Mouse (Mus musculus): ENCODE measurements at regions not wholly inside any gene's neighbourhood (a gene's known extent, or its start where the extent isn't known, plus 50 kb on each side); places are given as distances from the start of the nearest gene placed in this dataset.

DNA sequence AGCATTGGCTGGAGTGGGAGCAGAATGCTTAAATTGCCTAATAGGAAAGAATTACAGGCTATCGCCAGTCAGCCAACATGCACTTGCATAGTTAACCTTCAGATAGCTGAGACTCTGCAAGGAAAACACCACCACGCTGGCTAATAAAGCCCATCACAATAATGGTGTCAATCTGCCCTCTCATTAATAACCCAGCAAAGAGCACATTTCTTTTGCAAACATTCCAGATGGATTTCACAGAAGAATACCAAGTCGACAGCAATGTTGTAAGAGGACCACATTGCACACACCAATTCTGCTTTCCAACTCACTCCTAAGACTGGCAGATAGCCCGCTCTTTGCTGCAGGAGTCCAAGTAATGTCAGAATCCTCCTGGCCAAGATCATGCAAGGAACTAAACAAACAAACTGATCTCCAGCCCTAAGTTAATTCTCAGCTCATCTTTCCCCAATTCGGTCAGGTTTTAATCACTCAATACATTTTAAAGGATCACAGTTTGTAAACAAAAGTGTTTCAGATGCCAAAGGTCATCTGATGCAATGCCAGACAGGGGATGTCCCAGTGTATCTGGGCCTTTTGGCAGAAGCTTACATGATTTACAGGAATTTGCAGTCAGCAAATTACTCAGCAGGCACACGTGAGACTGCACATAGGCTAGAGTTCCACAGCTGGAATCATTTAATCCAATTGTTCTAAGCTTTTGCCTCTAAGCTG is 198.4 kb downstream of the Klf6 start:
- DNase-seq (ENCODE audit: low read depth, low spot score), result no peak

DNA sequence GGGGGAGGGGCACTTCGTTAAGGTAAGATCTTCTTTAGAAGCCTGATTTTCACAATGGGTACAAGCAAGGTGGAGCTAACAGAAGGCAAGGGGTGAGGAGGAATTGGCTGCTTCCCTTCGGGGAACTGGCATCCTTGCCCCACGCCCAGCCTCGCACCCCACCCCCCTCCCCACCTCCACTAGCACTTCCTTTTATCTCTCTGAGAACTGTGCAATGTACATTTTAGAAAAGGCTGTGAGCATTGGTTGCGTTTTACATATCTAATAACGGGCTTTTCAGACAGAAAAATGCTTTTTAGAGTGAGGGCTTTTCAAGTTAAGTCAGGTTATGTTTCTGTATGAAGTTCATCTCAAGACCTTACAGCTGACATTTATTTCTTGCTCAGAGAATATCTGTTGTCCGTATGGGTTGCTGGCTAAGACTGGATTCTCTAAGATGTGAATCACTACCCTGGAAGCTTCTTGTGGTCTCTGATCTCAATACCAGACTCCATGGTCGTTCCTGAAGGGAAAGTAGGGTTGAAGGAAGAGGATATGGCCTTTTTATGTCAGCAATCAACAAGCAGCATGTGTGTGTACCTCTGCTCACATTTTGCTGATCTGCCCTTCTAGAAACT is 199.1 kb downstream of the Klf6 start:
- no peak for DNase-seq (ENCODE audit: low read depth, low spot score)

DNA sequence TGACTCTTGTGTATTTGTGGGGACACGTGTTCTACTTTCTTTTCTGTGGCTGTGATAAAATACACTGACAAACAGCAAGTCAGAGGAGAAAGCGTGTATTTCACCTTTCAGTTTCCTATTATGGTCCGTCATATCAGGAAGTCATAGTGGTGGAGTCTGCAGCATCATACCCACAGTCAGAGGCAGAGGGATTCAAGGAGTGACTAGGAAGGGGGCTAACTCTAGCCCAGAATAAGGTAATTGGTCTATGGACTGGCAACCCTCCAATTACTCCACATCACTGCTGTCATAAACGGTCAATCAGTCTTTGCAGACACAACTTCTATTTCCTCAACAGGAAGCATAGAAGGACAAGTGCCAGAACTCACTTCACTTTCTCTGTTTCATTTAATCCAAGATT is 201.0 kb downstream of the Klf6 start:
- no peak for DNase-seq (ENCODE audit: low read depth, low spot score)

DNA sequence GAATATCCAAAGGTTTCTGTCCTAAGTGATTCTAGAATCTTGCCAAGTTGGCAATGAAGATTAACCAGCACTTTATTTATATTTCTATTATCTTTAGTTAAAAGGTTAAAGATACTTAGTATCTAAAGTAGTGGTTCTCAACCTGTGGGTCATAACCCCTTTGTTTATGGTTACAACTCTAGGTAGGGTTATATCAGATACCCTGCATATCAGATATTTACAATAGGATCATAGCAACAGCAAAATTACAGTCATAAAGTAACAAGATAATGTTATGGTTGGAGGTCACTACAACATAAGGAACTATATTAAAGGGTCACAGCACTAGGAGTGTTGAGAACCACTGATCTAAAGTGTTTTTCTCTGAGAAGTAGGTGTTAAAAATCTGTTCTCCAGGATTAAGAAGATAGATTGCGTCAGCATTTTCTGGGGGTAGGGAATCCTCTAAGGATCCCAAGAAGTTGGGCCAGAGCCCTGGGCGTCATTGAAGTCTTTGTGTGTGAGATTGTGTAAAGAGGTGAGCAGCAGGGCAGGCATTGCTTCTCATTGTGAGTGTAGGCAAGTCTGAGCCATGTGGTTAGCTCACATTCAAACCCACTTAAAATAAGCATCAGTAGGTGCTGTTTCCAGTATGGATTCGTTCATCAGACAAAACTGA is 201.6 kb downstream of the Klf6 start:
- DNase-seq (ENCODE audit: low read depth, low spot score), result no peak

DNA sequence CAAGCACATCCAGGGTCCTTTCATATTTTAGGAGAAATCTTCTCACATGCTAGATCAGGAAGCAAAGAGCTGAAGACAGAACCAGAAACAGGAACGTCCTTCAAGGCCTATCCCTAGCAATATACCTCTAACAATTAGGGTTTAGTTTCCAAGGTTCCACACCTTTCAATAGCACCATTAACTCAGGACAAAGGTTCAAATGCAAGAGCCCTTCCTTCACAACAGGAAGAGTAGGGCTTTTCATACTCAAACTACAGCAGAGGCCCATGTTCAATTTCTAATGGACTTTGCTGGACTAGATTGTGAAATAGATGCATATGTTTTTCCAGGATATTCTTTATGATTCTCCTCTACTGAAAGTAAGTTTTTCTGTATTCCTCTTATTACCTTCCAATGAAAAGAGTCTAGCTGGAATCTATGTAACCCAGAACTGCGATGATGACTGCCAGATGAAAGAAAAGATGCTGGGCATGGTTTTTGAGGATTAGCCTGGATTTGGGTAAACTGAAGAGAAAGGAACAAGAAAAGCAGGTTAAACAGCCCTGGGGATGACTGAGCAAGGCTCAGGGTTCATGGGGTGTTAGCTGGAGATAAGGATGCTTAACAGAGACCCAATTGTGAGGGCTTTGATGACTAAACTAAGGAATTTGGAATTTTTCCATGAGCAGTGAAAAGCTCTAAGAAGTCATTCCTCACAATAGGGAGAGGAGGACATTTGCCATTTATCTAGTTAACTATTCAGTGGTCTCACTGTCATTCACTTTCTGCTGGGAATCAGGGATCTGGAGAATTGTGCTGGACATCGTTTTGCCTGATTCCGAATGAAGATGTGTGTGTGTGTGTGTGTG is 215.9 kb downstream of the Klf6 start:
- no peak for DNase-seq (ENCODE audit: low read depth, low spot score)

DNA sequence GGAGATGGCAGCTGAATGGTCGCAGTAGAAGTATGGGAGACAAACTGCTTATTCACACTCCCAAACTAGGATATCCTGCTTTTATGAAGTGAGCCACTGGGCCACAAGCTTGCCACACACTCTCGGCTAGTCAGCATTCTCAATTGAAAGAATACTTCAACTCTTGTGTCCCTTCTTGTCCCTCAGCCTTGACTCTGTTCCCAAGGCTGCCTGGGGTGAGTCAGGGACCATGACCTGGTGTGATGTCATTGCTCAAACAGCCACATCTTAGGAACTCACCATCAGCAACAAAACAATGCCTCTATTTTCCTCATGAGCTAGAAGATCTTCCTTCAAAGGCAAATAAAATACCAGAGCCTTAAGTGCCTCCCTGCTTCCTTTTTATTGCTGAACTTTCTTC is 224.6 kb downstream of the Klf6 start:
- no peak for DNase-seq (ENCODE audit: low read depth, low spot score)

DNA sequence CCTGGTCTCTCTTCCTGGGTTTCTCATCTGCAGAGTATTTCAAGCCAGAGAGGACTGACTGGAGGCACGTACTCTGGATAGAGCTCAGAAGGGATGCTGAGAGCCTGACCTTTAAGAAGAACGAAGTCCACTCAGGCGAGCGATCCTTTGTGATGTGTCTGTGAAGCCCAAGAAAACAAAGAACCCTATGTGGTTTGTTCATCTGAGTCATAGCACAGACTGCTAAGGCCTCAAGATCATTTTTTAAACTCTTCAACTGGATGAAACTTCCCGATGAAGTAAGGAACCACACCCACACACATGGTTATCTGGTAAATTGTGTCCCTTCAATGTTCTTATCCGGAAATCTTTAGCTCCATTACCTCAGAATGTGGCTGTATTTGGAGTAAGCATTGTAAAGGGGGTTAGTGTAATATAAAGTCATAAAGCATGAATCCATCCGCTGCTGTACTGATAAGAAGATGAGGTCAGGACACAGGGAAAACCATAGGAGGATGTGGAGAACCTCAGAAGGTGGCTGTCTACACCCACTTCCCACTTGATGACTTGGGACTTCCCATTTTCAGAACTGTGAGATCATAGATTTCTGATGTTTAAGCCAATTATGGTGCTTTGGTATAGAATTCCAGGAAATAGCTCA is 247.9 kb downstream of the Klf6 start:
- no peak for DNase-seq (ENCODE audit: low read depth, low spot score)

DNA sequence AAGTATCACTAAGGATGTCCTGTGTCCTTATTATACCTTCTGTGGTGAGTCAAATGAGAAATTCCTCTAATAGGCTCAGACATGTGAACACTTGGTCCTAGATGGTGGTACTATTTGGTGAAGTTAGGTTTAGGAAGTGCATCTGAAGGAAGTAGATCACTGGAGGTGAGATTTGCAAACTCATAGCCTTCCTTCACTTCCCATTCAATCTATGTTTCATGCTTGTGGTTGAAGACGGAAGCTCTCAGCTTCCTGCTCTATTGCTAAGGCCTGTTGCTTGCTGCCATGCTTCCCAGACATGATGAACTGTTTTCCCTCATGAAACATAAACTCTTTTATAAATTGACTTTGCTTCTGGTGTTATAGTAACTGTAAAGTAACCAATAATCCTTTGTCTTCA is 258.4 kb downstream of the Klf6 start:
- no peak for DNase-seq (ENCODE audit: low read depth, low spot score)

DNA sequence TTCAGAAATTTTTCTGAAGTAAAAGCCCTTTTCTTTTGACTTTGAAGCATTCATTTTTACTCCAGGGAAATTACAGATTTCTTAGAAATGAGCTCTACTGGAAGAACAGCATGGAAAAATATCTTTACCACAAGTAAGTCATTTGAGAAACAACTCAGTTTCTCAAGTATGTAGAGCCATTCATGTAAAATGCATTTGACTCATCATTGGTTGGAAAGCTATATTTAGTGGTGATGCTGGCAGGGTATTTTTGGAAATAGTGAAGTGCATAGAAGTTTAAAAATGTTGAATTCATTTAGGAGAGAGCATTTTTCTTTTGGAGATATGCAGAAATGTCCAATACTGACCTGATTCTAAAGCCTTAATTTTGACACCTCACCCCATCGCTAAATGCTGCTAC is 266.0 kb downstream of the Klf6 start:
- DNase-seq (ENCODE audit: low read depth, low spot score), result no peak

DNA sequence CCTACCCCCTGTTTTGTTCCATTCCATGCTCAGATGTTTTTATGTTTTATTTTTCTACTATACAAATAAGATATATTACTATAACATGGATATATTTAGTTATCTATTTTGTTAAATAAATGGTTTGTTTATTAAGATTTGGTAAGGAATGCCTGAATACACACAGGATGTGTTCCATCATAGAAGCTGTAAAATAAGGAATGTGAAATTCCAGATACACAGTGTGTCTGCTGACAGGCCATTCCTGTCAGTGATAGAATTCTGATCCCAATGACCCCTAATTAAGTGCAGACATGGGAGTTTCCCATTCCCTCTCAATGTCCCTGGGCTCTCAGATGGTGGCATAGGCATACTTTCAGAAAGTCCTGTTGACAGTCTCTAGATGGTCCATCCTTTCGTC is 267.6 kb downstream of the Klf6 start:
- DNase-seq (ENCODE audit: low read depth, low spot score), result no peak

DNA sequence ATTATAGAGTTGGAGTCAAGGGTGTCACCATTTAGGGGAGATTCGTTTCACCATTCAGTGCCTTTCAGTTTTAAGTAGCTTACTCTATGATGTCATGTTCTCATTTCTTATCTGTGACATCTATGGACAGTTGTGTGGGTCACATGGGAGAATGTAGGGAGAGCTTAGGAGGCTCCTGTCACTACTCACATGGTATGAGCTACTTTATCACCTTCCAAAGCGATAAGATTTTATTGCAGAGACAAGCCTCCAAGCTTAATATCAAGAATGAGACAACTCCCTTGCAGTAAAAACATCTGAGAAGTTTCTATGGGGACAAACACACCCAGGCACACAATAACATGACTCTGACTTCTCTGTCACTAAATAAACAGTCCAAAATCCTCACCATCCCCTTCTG is 270.1 kb downstream of the Klf6 start:
- DNase-seq (ENCODE audit: low read depth, low spot score), result no peak

DNA sequence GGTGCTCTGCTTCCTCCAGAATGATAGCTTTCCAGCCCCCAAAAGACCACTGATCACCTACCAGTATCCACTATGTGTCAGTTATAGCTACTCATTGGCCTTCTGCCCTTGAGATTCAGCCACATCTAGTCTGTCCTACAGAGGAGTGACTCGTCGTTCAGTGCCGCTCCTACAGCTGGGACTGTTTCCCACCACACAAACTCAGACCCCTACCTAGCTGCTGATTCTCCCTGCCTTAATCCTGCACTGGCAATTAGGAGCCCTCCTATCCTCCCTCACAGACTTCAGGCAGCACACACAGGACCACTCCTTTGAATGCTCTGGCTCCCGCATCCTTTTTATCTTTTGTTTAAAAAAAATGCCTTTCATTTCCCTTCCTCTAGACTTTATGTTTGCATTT is 275.9 kb downstream of the Klf6 start:
- no peak for DNase-seq (ENCODE audit: low read depth, low spot score)

DNA sequence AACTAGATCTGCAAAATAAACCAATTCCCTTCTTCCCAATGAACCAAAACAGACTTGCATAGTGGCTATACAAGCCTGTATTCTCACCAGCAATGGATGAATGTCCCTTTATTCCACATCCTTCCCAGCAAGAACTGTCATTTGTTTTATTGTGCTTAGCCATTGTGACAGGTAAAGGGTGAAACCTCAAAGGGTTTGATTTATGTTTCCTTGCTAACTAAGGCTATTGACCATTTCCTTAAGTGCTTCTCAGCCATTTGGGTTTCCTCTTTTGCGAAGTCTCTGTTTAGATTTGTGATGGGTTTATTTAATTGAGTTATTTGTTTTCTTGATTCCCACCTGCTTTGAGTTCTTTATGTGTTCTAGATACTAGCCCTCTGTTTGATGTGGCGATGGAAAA is 281.5 kb downstream of the Klf6 start:
- no peak for DNase-seq (ENCODE audit: low read depth, low spot score)

DNA sequence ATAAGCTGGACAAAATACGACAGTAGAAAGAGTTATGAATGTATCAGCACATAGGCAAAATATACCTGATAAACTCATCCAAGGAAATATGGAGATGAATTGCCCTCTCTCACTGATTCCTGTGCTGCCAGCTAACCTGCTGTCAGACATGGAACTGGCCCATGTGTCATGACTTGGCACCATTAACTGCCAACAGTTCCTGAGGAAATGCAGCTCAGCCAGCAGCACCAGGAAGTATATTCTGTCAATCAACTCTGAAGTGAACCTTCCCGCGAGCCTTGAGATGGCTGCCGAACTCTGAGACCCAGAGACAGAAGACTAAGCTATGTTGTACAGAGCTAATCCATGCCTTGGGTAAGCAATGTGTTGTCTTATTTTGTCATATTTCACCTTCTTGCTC is 292.4 kb downstream of the Klf6 start:
- DNase-seq (ENCODE audit: low read depth, low spot score), result no peak

DNA sequence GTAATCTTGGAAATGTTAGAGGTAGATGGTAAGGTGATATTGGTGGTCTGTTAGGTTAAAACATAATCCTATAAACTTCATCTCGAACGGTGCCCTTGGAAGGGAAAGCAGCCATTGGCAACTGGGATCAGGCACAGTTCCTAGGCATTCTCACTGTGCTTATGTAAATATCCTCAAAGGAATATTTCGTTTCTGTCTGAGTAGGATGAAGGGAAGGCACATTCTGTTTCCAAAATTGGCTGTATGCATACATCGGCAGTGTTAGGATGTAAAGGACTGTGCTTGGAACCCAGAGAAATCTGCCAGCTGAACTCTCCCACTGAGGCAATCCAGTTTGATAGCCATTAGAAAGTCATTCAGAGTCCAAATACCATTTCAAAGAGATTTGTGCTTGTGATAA is 294.9 kb downstream of the Klf6 start:
- DNase-seq (ENCODE audit: low read depth, low spot score), result no peak

DNA sequence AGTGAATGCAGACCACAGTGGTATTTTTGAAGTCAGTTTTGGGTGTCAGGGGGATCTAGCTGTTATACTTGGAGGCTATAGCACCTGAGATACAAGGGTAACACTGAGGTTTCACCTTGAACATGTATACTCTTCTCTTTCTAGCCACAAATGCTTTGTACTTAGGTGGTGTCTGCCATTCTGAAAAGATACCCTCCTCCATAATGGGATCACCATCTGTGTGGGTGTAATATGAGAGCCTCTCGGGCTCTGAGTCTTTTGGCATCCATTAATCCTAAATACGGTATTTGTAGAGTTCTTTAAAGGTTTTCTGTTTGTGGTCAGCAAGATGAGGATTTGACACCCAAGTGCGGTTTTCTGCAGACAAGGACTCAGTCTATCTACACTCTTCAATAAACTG is 295.7 kb downstream of the Klf6 start:
- no peak for DNase-seq (ENCODE audit: low read depth, low spot score)

DNA sequence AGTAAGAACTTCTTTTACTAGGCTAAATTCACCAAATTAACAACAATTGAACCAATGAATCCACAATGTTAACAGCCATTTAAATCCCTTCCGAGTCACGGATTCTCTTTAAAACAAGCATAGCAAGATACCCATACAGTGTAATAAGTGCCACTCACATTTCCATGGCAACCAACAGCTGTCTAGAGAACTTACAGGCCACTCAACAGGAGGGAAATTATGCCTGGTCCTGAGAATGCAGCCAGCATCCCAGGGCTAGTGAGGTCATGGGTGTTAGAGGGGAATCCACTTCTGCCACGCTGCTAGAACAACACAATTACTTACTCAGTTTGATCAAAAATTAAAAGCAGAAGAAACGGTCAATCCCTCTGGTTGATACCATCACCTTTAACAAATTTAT is 296.7 kb downstream of the Klf6 start:
- no peak for DNase-seq (ENCODE audit: low read depth, low spot score)

DNA sequence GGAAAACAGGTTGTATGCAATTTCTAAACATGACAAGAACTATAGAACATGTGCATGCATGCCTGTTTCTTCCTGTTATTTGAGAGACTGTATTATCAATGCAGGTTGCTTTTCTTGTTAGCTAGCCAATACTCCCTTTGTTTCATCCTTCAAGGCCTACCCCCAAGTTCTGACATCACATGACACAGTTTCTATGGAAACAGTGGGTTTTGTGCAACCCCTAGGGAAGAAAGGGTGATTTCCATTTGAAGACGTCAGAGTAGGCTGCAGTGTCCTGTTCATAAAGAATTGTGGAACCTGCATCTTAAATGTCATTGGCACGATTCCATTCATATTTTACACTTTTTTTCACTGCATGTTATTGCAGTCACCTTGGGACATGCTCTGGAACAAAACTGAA is 298.1 kb downstream of the Klf6 start:
- no peak for DNase-seq (ENCODE audit: low read depth, low spot score)

DNA sequence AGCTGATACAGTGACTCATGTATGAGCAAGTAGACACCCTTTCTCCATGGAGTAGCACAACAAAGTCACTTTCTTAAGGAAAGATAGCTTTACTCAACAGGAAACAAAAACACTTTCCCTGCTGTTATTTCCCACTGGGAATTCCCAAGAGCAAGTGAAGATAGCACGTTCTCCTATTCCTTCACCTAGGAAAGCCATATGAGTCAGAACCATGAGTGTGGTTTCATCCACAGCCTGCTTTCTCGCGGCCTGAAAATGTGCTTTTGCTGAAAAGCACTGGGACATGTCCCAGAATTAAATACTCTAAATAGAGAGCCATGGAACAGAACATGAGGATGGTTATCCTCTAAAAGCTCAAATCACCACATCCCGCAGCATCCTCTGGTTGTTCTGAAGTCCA is 304.6 kb downstream of the Klf6 start:
- no peak for DNase-seq (ENCODE audit: low read depth, low spot score)

DNA sequence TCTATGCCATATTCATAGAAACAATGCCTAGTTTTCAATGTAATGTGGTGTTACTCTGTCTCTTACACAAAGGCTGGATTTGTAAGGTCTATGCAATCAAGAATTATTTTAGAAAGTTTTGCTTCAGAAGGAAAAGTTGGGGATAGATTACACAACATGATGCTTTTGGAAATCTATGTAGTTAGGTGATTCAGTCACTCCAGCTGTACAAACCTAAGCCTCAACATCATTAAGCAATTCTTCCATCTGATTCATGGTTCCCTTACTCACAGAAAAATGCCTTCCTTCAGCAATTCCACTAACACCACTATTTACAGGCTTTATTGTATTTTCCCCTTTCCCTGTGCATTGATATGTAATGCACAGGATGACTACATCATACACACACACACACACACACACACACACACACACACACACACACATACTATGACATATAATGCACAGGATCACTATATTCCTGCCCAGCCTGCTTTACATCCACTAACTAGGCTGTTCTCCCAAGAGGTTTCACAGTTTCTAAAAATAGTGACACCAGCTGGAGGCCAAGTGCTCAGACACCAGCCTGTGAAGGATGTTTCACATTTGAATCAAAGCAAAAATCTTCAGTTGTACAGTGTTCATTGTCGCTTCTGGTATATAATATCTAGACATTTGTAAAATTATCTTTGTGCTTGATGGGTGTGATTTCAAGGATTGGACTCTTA is 305.9 kb downstream of the Klf6 start:
- no peak for DNase-seq (ENCODE audit: low read depth, low spot score)

DNA sequence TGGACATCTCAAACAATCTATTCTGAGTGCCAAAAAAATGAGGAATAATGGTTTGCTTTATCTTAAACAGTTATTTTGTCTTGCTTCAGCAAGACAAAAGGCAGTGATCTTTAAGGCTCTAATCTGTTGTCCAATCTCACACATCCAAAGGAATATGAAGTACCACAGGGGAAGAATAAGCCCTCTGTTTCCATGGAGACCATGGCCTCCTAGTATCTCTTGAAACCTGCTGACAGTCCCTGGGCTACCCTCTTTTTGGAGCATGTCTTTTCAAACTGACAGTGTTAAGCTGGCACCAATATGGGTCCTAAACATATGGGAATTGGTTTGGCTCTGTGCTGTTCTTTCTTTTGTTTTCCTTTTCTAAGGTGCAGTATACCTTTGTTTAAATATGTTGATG is 311.8 kb downstream of the Klf6 start:
- no peak for DNase-seq (ENCODE audit: low read depth, low spot score)
